Mouse (Mus musculus) cortical plate, adult 2 months (tissue): ENCODE results near the gene Gnb1.

Experiments
- CTCF ChIP-seq: fragments of 200-500 bp; IDR thresholded peaks from 2 replicates; pipeline ENCODE4 v1.5.1; 2011; ENCODE audit warnings: mild to moderate bottlenecking, control low read depth, low read length; ENCODE audit not compliant: insufficient read depth; ENCODE audit errors: extremely low read depth
- POLR2A ChIP-seq: fragments of 200-500 bp; IDR thresholded peaks from 2 replicates; pipeline ENCODE4 v1.6.1; 2011; ENCODE audit warnings: mild to moderate bottlenecking, low read length, control low read depth; ENCODE audit not compliant: insufficient read depth; ENCODE audit errors: extremely low read depth

DNA sequence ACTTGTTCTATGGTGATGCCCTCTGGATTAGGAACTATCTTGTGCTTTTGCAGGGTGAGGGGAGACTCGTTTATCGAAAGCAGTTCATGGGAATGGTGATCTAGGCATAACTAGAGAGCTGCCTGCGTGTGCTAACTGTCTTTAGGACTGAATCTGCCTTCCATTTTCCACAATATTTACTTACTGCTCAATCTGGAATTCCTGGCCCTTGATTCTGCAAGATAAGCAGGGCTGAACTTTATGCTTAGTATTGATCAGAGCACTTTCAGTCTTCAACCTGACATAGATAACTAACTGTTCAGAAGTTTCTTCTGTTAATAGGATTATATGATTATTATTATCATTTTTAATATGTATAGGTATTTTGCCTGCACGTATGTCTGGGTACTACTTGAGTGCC lies 114.0 kb downstream of the Gnb1 start:
- TF ChIP-seq CTCF (no peak), POLR2A (no peak)
